Mouse (Mus musculus): ENCODE results near the gene Cish.

The Cish gene

DNA sequence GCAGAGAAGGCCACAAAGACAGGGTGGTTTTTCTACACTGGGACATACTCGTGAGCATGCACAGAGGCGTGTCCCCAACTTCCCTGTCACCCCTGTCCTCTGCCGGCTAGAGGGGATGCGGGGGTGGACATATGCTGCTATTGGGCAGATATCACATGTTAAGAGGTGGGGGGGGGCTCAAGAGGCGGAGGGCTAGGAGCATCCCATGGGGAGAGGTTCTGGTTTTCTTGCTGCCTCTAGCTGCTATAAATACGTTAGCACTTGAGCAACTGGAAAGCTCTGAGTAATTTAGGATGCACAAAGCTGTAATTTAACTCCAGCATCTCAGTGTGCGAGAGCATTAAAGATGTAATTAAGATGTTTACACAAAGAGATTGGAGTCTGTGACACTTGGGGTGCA is 53.5 kb downstream of the Cish start:
- no peak for DNase-seq (ENCODE audit: low spot score)

Data from yolk sac, embryonic 10.5 days (tissue).